Mouse (Mus musculus): Measurements from ENCODE around the gene Nedd8. TPM values are rescaled to one million over a fixed set of nuclear protein-coding genes. Genes with fewer than 3 reads are reported as not detected.

Gene Nedd8
- 543 and 573 TPM in 2 replicates for polyA plus RNA-seq (2016; fragmentation: Nextera tagmentation; extraction: Ambion mirVana)

DNA sequence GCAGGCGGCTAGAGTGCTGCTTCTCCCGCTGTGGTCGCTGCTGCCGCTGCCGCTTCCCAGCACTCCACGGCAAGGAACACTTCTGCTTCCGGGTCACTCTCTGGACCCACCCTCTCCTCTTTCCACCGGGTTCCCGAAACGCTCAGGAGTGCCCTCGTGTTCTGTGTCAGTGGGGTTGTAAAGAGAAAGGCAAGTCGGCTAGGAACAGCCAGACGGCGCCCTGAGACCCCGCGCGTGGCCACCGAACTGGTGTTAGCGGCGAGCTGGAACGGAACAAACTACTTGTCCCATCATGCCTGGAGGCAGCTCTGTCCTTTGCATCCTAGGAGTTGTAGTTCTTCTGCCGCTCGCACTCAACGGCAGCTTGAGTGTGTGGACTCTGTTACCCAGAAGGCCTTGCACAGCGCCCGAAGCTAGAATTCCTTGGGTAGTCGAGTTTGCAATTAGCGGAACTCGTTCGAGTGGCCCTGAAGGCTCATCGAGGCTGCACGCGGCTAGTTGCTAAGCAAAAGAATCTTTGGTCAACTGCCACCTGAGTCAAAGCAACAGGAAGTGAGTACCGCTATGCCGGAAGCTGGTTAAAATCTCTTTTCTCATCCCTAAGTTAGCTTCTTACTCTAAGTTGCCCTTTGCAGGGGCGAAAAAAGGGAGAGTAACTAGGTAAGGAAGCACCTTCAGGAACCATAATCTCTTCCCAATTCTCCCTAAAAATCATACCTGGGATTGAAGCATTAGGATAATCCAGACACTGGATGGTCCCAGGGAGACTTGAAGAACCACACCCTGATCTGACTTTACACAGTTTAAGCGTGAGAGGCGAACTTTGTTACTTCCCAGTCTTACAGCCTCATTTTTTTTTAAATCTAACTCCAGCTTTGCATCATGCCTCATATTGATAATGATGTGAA lies at the start of gene Nedd8, which contains the start of gene Gmpr2:
Gene Nedd8 (minus strand): TSS at position 292 of the 908 bp plus-strand sequence.
Gene Gmpr2 (plus strand): TSS at position 109 of the 908 bp plus-strand sequence.
- H3K4me3 ChIP-seq = peak within 1 kb of the TSS; percentile 83
- peak; percentile 99 for DNase-seq (ENCODE audit: low spot score)
- H3K4me1 ChIP-seq = peaks cover 20% of the 10 kb centered on the region
- H3K27ac ChIP-seq = peak within 1 kb of the TSS; percentile 98
- 1% methylated on average over 38 of the region's 38 CpGs for WGBS
- no peaks in the 10 kb centered on the region for H3K27me3 ChIP-seq (ENCODE audit: insufficient read depth, poor library complexity, severe bottlenecking)
- H3K36me3 ChIP-seq = peaks cover 33% of the 10 kb centered on the region
- no peaks in the 10 kb centered on the region for H3K9me3 ChIP-seq

DNA sequence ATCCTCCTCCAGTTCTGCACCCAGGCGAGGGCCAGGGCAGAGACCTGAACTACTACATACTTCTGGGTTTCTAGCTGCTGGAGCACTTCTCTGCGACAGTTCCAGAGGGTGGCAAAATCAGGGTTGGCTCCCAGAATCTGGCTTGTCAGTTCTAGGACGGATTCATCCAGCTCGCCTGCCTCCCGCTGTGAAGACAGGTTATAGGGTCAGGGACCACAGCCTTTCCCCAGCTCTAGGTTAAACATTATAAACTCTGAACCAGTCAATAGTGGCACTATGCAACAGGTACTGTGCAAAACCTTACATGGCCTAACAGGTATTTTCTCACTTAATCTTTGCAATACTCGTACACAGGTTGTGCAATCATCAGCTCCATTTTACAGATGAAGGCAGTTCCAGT lies 49.2 kb upstream of the Nedd8 start:
- no peaks in the 10 kb centered on the region for H3K27me3 ChIP-seq (ENCODE audit: insufficient read depth, poor library complexity, severe bottlenecking)
- peak overlapping the region; percentile 95; the same call in 1 of the 2 replicates for H3K27ac ChIP-seq
- peaks cover 42% of the 10 kb centered on the region for H3K36me3 ChIP-seq
- no peak for DNase-seq (ENCODE audit: low spot score)
- WGBS = 83% methylated on average over 6 of the region's 6 CpGs
- peak overlapping the region; percentile 88 for H3K4me3 ChIP-seq
- H3K9me3 ChIP-seq = no peaks in the 10 kb centered on the region
- H3K4me1 ChIP-seq = peaks cover 16% of the 10 kb centered on the region

GRCm38 (mm10) chr14:55720666-55721065 lies 48.7 kb upstream of the Nedd8 start:
- H3K27ac ChIP-seq = no peak overlapping the region
- DNase-seq (ENCODE audit: low spot score) = no peak
- WGBS = 90% methylated on average over 12 of the region's 12 CpGs
- no peaks in the 10 kb centered on the region for H3K9me3 ChIP-seq
- H3K4me1 ChIP-seq = peaks cover 16% of the 10 kb centered on the region
- H3K36me3 ChIP-seq = peaks cover 44% of the 10 kb centered on the region
- 0 out of 2 replicates have a peak overlapping the region, but pooled peaks have one; percentile 88 for H3K4me3 ChIP-seq
- H3K27me3 ChIP-seq (ENCODE audit: insufficient read depth, poor library complexity, severe bottlenecking) = no peaks in the 10 kb centered on the region

GRCm38 (mm10) chr14:55719737-55720136 lies 47.8 kb upstream of the Nedd8 start:
- peaks cover 16% of the 10 kb centered on the region for H3K4me1 ChIP-seq
- WGBS = 83% methylated on average over 6 of the region's 6 CpGs
- H3K27ac ChIP-seq = no peak overlapping the region
- no peak for DNase-seq (ENCODE audit: low spot score)
- no peaks in the 10 kb centered on the region for H3K9me3 ChIP-seq
- H3K4me3 ChIP-seq = no peak overlapping the region
- H3K36me3 ChIP-seq = peaks cover 44% of the 10 kb centered on the region
- no peaks in the 10 kb centered on the region; the same call in 1 of the 2 replicates for H3K27me3 ChIP-seq (ENCODE audit: insufficient read depth, poor library complexity, severe bottlenecking)

- Histone ChIP-seq H3K27ac (no peak overlapping the region), H3K9me3 (no peaks in the 10 kb centered on the region), H3K27me3 (ENCODE audit: insufficient read depth, poor library complexity, severe bottlenecking) (peaks cover 23% of the 10 kb centered on the region), H3K4me3 (no peak overlapping the region), H3K36me3 (peaks cover 44% of the 10 kb centered on the region), H3K4me1 (peaks cover 24% of the 10 kb centered on the region)
- WGBS = 81% methylated on average over 8 of the region's 8 CpGs
- no peak for DNase-seq (ENCODE audit: low spot score)
Measured at GRCm38 (mm10) chr14:55716884-55717283, 45.0 kb upstream of the Nedd8 start.

DNA sequence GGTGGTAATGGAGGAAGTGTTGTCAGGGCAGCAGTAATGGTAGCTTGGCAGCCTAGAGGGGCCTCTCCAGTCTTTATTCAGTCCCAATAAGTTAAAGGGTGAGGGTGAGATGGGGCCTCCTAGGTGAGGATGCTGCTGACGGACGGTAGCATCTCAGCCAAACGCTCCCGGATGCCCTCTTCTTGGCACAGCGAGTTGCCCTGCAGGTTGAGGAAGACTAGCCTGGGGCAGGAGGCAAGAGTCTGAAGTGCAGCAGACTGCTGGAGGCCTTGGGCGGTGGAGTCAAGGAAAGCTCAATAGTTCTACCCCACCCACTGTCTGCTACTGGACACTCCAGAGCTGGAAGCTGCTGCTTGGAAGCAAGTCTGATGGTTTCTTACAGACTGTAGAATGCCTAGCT lies 44.3 kb upstream of the Nedd8 start:
- no peak overlapping the region for H3K27ac ChIP-seq
- WGBS = 89% methylated on average over 6 of the region's 6 CpGs

GRCm38 (mm10) chr14:55714893-55715292 lies 43.0 kb upstream of the Nedd8 start:
- Histone ChIP-seq H3K4me3 (no peak overlapping the region), H3K4me1 (peaks cover 13% of the 10 kb centered on the region), H3K27me3 (ENCODE audit: insufficient read depth, poor library complexity, severe bottlenecking) (peaks cover 38% of the 10 kb centered on the region), H3K9me3 (no peaks in the 10 kb centered on the region), H3K27ac (no peak overlapping the region), H3K36me3 (peaks cover 37% of the 10 kb centered on the region)
- WGBS = 37% methylated on average over 6 of the region's 6 CpGs
- DNase-seq (ENCODE audit: low spot score) = no peak

More for the DNA sequence above, 44.3 kb upstream of the Nedd8 start:
- H3K4me3 ChIP-seq = no peak overlapping the region
- H3K9me3 ChIP-seq = no peaks in the 10 kb centered on the region
- H3K4me1 ChIP-seq = peaks cover 20% of the 10 kb centered on the region
- peaks cover 44% of the 10 kb centered on the region for H3K36me3 ChIP-seq
- peaks cover 29% of the 10 kb centered on the region for H3K27me3 ChIP-seq (ENCODE audit: insufficient read depth, poor library complexity, severe bottlenecking)
- DNase-seq (ENCODE audit: low spot score) = no peak

DNA sequence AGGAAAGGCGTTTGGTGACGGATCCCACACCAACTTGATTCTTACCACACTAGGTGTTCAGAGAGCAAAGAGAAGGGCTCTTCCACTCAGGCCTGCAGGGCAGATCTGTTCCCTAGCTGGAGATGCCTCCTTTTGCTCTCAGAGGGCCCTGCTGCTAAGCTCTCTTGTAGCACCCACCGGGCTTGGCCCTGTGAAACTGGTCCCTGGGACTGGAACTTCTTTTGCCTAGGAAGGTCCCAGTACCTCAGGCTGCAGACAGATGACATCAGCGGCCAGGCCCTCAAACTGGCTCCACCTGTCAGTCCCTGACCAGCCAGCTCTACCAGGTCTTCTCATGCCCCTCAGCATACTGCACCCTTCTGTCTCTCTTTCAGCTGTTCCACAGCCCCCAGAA lies 41.8 kb upstream of the Nedd8 start, which contains the start of gene Tgm1:
Gene Tgm1 (minus strand): TSS at position 198 of the 394 bp plus-strand sequence.
- 10% methylated on average over 4 of the region's 4 CpGs for WGBS
- H3K27me3 ChIP-seq (ENCODE audit: insufficient read depth, poor library complexity, severe bottlenecking) = peaks cover 38% of the 10 kb centered on the region
- H3K9me3 ChIP-seq = no peaks in the 10 kb centered on the region
- peak within 1 kb of the TSS; percentile 50 for H3K4me3 ChIP-seq
- H3K4me1 ChIP-seq = peaks cover 13% of the 10 kb centered on the region
- peaks cover 25% of the 10 kb centered on the region for H3K36me3 ChIP-seq
- peak; percentile 75 for DNase-seq (ENCODE audit: low spot score)
- H3K27ac ChIP-seq = no peak within 1 kb of the TSS; the same call in 1 of the 2 replicates

DNA sequence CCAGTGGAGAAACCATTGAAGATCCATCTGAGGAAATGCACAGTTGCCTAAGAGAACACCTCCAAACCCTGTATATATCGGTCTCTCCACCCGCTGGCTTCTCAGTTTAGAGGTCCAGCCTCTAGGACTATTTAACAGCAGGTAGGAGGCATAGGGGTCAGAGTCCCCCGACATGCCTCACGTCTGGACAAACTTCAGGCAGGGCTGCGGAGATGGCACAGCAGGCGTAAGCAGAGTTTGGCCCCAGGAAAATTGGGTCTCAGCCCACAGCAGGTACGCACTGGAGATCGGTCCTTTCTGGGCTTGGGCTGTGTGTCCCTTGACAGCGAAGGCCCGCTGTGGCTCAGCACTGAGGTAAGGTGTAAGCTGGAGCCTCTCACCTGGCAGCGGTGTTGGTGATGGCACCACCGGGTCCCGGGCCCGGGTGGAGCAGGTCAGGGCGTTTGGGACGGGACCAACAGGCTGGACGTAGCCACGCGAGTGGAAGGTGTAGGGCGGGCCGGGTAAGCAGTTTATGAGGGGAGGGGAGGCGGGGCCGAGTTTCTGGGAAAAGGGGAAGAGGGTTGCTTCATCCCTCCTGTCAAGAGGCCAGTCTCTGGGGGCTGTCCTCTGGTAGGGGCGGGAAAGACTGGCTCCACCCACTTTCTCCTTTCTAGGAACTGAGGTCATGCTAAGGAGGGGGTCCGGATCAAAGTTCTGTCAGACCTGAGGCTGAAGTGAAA lies 41.2 kb upstream of the Nedd8 start:
- peak; percentile 77 for DNase-seq (ENCODE audit: low spot score)
- 11% methylated on average over 25 of the region's 25 CpGs for whole genome bisulfite sequencing

GRCm38 (mm10) chr14:55711786-55712185 lies 39.9 kb upstream of the Nedd8 start:
- no peak for DNase-seq (ENCODE audit: low spot score)
- peaks cover 13% of the 10 kb centered on the region for H3K4me1 ChIP-seq
- peaks cover 8% of the 10 kb centered on the region for H3K36me3 ChIP-seq
- no peaks in the 10 kb centered on the region for H3K9me3 ChIP-seq
- H3K27ac ChIP-seq = no peak overlapping the region
- 74% methylated on average over 7 of the region's 7 CpGs for WGBS
- no peak overlapping the region for H3K4me3 ChIP-seq
- H3K27me3 ChIP-seq (ENCODE audit: insufficient read depth, poor library complexity, severe bottlenecking) = peaks cover 38% of the 10 kb centered on the region

More for the DNA sequence above, 41.2 kb upstream of the Nedd8 start:
- H3K27me3 ChIP-seq (ENCODE audit: insufficient read depth, poor library complexity, severe bottlenecking) = peaks cover 38% of the 10 kb centered on the region
- peak overlapping the region; percentile 50 for H3K4me3 ChIP-seq
- peaks cover 13% of the 10 kb centered on the region for H3K4me1 ChIP-seq
- H3K27ac ChIP-seq = no peak overlapping the region; the same call in 1 of the 2 replicates
- H3K36me3 ChIP-seq = peaks cover 20% of the 10 kb centered on the region
- no peaks in the 10 kb centered on the region for H3K9me3 ChIP-seq

DNA sequence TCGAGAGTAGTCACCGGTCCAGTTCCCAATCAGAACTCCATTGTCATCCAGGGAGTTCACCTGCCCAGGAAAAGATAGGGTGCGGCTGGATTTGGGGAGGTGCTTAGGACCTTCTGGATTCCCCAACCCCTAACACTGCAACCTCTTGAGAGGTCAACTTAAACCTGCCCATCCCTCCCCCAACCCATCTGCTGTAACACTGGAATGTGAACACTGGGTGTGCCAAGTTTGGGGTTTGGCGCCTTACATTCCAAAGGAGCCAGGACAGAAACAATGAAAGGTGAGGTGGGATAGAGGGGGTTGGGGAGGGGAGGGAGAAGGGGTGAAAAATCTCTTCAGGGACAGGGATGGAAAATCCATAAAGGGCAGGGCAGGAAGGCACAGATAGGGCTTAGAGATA lies 37.6 kb upstream of the Nedd8 start:
- H3K4me3 ChIP-seq = no peak overlapping the region
- H3K27me3 ChIP-seq (ENCODE audit: insufficient read depth, poor library complexity, severe bottlenecking) = peaks cover 38% of the 10 kb centered on the region
- H3K9me3 ChIP-seq = no peaks in the 10 kb centered on the region
- WGBS = 83% methylated on average over 4 of the region's 4 CpGs
- H3K27ac ChIP-seq = no peak overlapping the region
- no peak for DNase-seq (ENCODE audit: low spot score)
- H3K36me3 ChIP-seq = no peaks in the 10 kb centered on the region
- peaks cover 17% of the 10 kb centered on the region for H3K4me1 ChIP-seq

DNA sequence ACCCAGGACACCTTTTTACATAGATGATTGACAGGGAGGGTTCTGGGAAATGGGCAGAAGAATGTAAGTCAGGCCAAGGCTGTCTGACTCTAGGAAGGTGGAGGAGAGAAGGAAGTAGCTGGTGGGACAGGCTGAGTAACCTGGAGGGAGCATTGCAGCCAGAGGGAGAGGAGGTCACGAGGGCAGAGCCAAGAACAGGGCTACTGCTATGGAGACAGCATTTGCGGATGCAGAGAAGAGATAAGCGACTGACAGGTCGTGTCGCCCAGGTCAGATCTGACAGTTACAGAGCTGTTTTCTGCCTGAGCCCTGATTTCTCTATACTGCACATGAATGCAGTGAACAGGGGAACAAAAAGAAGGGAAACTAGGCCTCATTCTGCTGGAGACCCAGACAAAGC lies 35.5 kb upstream of the Nedd8 start:
- 48% methylated on average over 5 of the region's 5 CpGs for WGBS
- Histone ChIP-seq H3K36me3 (no peaks in the 10 kb centered on the region), H3K9me3 (no peaks in the 10 kb centered on the region), H3K4me3 (no peak overlapping the region), H3K4me1 (peaks cover 4% of the 10 kb centered on the region; the same call in 1 of the 2 replicates), H3K27ac (no peak overlapping the region), H3K27me3 (ENCODE audit: insufficient read depth, poor library complexity, severe bottlenecking) (peaks cover 20% of the 10 kb centered on the region)
- DNase-seq (ENCODE audit: low spot score) = no peak

Data from heart, embryonic 10.5 days (tissue).